Mouse (Mus musculus) neural tube, embryonic 14.5 days (tissue): ENCODE data around the gene Gad2. TPM values are rescaled to one million over a fixed set of nuclear protein-coding genes. Genes with fewer than 3 reads are reported as not detected.
"Not testable (repeated sequence)": the region's sequence is repeated elsewhere in the genome, so short reads cannot be mapped to it uniquely, and the experiment has no call there.

Experiments
- ATAC-seq: fragments of 200-750 bp; cut with Nextera tagmentation; 2 replicates; pipeline ENCODE4 v1.8.0; 2017; ENCODE audit warnings: low read depth, mild to moderate bottlenecking, moderate TSS enrichment, moderate library complexity
- H3K27ac ChIP-seq: fragments of 300-500 bp; sonication (generic); 2 replicates; pipeline ENCODE4 v1.5.1; 2014; ENCODE audit warnings: low read depth, mild to moderate bottlenecking, control low read depth, low read length, moderate library complexity, mixed read lengths
- H3K27me3 ChIP-seq: fragments of 300-500 bp; sonication (generic); 2 replicates; pipeline ENCODE4 v1.6.1; 2014; ENCODE audit warnings: low read length; ENCODE audit not compliant: control insufficient read depth, insufficient read depth
- H3K36me3 ChIP-seq: fragments of 300-500 bp; sonication (generic); 2 replicates; pipeline ENCODE4 v1.6.1; 2014; ENCODE audit warnings: low read length, mixed read lengths; ENCODE audit not compliant: control insufficient read depth, insufficient read depth
- H3K4me1 ChIP-seq: fragments of 300-500 bp; sonication (generic); 2 replicates; pipeline ENCODE4 v1.6.1; 2014; ENCODE audit warnings: low read length; ENCODE audit not compliant: control insufficient read depth, insufficient read depth
- H3K4me2 ChIP-seq: fragments of 300-500 bp; sonication (generic); 2 replicates; pipeline ENCODE4 v1.6.1; 2014; ENCODE audit warnings: mild to moderate bottlenecking, low read depth, low read length, control low read depth
- H3K4me3 ChIP-seq: fragments of 300-500 bp; sonication (generic); 2 replicates; pipeline ENCODE4 v1.5.1; 2014; ENCODE audit warnings: low read depth, low read length, control low read depth, mixed read lengths
- H3K9ac ChIP-seq: fragments of 300-500 bp; sonication (generic); replicated peaks from 2 replicates; pipeline ENCODE4 v1.6.1; 2014; ENCODE audit warnings: low read depth, mild to moderate bottlenecking, control low read depth, low read length, mixed read lengths
- H3K9me3 ChIP-seq: fragments of 300-500 bp; sonication (generic); 2 replicates; pipeline ENCODE4 v1.6.1; 2016; ENCODE audit warnings: low read length; ENCODE audit not compliant: control insufficient read depth
- WGBS: fragments of 180-500 bp; shearing (Covaris S2); extraction: QIAGEN DNeasy Blood & Tissue Kit; methylation state at CpG from one replicate; pipeline ENCODE4 v1.1.7; 2014; 5-methylcytosine and 5-hydroxymethylcytosine counted together
- polyA plus RNA-seq: library from polyadenylated mRNA; unstranded; fragments of >200 nt; fragmentation: Nextera tagmentation; extraction: Ambion mirVana; gene quantifications from 2 replicates; pipeline ENCODE4 v1.2.1, GENCODE M21; 2014

Gad2 gene
- 31.0 and 38.5 TPM in 2 replicates for polyA plus RNA-seq

DNA sequence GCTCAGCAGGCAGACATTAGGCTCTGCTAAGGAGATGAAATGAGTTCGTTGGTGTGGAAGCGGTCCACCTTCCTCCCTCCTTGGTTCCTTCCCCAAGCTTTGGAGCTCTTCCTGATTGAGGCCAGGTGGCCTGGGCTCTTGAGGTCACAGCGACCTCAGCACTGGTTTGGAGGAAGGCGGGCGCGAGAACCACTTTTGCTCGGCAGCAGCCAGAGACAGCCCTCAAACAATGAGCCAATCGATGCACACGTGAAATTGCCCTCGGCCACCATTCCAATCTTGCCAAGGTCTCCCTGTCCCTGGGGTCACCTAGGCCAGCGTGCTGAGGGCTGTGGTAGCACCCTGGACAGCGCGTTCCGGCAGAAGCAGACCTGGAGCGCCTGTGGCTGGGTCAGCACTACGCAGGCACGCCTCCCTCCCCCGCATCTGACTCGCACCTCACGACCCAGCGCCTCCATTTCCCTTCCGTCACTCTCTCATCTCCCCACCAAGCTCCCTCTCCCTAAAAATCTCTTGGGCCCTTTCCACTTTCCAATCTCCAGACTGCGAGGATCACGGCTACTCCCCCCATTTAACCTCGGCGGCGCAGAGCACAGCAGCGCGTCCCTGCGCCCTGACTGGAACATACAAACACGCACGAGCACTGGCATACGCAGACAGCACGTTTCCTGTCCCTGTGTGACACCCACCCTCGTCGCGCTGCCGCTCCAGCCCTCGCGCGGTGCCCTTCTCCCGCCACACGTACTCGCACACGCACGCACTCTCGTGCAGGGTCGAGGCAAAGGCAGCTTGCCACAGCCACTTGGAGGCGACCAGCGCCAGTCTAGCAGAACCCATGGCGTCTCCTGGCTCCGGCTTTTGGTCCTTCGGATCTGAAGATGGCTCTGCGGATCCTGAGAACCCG, at the start of gene Gad2:
TSS of gene Gad2 (plus strand) at position 378 of the 904 bp plus-strand sequence.
- H3K4me2 ChIP-seq, result peak within 1 kb of the TSS; percentile 67
- peak; percentile 77 for ATAC-seq
- H3K4me1 ChIP-seq, result peaks cover 17% of the 10 kb centered on the region; the same call in 1 of the 2 replicates
- H3K9me3 ChIP-seq, result no peaks in the 10 kb centered on the region
- WGBS, result under 1% methylated on average over 54 of the region's 55 CpGs
- peak within 1 kb of the TSS; percentile 96 for H3K27ac ChIP-seq
- no peaks in the 10 kb centered on the region for H3K36me3 ChIP-seq
- peak within 1 kb of the TSS; percentile 81 for H3K9ac ChIP-seq
- H3K27me3 ChIP-seq, result peaks cover 24% of the 10 kb centered on the region
- peak within 1 kb of the TSS; percentile 46 for H3K4me3 ChIP-seq

- WGBS, result 91% methylated on average over 14 of the region's 14 CpGs
- H3K9me3 ChIP-seq, H3K4me2 ChIP-seq, H3K9ac ChIP-seq, H3K36me3 ChIP-seq, H3K4me1 ChIP-seq, H3K4me3 ChIP-seq, H3K27me3 ChIP-seq, H3K27ac ChIP-seq: not testable (repeated sequence)
- peak; percentile 86 for ATAC-seq
Measured at GRCm38 (mm10) chr2:22587469-22588169, 34.4 kb upstream of the Gad2 start.

DNA sequence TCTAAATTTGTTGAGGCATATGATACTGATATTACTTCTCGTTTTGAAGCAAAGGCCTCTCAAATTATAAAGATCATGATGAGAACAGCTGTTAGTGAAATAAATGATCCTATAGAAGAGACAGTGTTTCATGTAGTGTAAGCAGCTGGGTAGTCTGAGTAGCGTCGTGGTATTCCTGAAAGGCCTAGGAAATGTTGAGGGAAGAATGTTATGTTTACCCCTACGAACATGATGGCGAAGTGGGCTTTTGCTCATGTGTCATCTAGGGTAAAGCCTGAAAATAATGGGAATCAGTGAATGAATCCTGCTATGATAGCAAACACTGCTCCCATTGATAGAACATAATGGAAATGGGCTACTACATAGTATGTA, 33.8 kb upstream of the Gad2 start:
- WGBS, result 89% methylated on average over 5 of the region's 5 CpGs
- peak; percentile 48 for ATAC-seq
- not testable (repeated sequence) for H3K36me3 ChIP-seq, H3K27ac ChIP-seq, H3K4me3 ChIP-seq, H3K27me3 ChIP-seq, H3K4me2 ChIP-seq, H3K4me1 ChIP-seq, H3K9me3 ChIP-seq, H3K9ac ChIP-seq

DNA sequence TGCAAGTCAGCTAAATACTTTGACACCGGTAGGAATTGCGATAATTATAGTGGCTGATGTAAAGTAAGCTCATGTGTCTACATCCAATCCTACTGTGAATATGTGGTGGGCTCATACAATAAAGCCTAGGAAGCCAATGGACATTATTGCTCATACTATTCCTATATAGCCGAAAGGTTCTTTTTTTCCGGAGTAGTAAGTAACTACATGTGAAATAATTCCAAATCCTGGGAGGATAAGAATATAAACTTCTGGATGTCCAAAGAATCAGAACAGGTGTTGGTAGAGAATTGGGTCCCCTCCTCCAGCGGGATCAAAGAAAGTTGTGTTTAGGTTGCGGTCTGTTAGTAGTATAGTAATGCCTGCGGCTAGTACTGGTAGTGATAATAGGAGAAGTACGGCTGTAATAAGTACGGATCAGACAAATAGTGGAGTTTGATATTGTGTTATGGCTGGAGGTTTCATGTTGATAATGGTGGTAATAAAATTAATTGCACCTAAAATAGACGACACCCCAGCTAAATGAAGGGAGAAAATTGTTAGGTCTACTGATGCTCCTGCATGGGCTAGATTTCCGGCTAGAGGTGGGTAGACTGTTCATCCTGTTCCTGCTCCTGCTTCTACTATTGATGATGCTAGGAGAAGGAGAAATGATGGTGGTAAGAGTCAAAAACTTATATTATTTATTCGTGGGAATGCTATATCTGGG, 33.2 kb upstream of the Gad2 start:
- not testable (repeated sequence) for H3K4me1 ChIP-seq, H3K4me2 ChIP-seq, H3K9ac ChIP-seq, H3K27ac ChIP-seq, H3K9me3 ChIP-seq, H3K4me3 ChIP-seq, H3K36me3 ChIP-seq, H3K27me3 ChIP-seq
- ATAC-seq, result peak; percentile 95
- WGBS, result 69% methylated on average over 12 of the region's 12 CpGs

GRCm38 (mm10) chr2:22589382-22590205, 32.4 kb upstream of the Gad2 start:
- ATAC-seq, result peak; percentile 92
- 93% methylated on average over 16 of the region's 17 CpGs for WGBS
- H3K27me3 ChIP-seq, H3K4me2 ChIP-seq, H3K4me3 ChIP-seq, H3K9ac ChIP-seq, H3K4me1 ChIP-seq, H3K36me3 ChIP-seq, H3K9me3 ChIP-seq, H3K27ac ChIP-seq: not testable (repeated sequence)

DNA sequence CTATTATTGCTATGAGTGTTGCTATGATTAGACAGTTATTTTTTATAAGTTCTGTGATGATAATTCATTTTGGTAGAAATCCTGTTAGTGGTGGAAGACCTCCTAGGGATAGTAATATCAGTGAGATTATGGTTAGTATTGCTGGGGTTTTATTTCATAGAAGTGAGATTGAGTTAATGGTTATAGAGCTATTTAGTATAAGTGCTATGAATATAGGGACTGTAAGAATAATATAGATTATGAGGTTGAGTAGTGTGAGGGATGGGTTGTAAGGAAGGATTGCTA, 31.9 kb upstream of the Gad2 start:
- Histone ChIP-seq H3K4me2 (no peak overlapping the region), H3K27me3 (no peaks in the 10 kb centered on the region), H3K4me1 (no peaks in the 10 kb centered on the region), H3K9ac (no peak overlapping the region), H3K27ac (no peak overlapping the region), H3K9me3 (no peaks in the 10 kb centered on the region), H3K36me3 (no peaks in the 10 kb centered on the region), H3K4me3 (no peak overlapping the region)
- no peak for ATAC-seq

DNA sequence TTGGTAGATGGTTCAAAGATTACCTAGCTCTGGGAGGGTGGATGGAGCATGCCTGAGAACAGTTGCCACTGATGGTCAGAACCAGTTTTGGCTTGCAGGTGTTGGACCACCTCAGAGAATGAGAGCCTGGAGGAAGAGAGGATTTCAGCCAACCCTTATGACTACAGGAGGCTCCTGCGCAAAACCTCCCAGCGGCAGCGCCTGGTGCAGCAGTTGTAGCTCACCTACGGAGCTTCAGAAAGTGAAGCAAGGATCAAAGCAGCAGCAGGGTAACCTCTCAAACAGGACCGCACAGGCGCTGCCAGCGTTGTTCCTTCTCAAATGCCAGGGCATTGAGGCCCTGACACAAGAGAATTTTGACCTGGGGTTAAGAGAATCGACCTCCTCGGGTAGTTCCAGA, 4.1 kb upstream of the Gad2 start:
- H3K4me1 ChIP-seq, result peaks cover 17% of the 10 kb centered on the region; the same call in 1 of the 2 replicates
- no peaks in the 10 kb centered on the region for H3K9me3 ChIP-seq
- no peak overlapping the region for H3K4me2 ChIP-seq
- H3K27me3 ChIP-seq, result peaks cover 12% of the 10 kb centered on the region
- H3K4me3 ChIP-seq, result no peak overlapping the region
- 5% methylated on average over 9 of the region's 9 CpGs for WGBS
- H3K36me3 ChIP-seq, result no peaks in the 10 kb centered on the region
- H3K27ac ChIP-seq, result no peak overlapping the region
- H3K9ac ChIP-seq, result no peak overlapping the region
- no peak for ATAC-seq

GRCm38 (mm10) chr2:22619416-22619815, 2.6 kb upstream of the Gad2 start:
- H3K27me3 ChIP-seq, result peaks cover 18% of the 10 kb centered on the region
- peak overlapping the region; percentile 34; the same call in 1 of the 2 replicates for H3K4me2 ChIP-seq
- ATAC-seq, result no peak
- no peaks in the 10 kb centered on the region for H3K36me3 ChIP-seq
- WGBS, result 2% methylated on average over 12 of the region's 12 CpGs
- H3K4me3 ChIP-seq, result peak overlapping the region; percentile 12; the same call in 1 of the 2 replicates
- peak overlapping the region; percentile 96 for H3K27ac ChIP-seq
- no peaks in the 10 kb centered on the region for H3K9me3 ChIP-seq
- peaks cover 17% of the 10 kb centered on the region; the same call in 1 of the 2 replicates for H3K4me1 ChIP-seq
- peak overlapping the region; percentile 39; the same call in 1 of the 2 replicates for H3K9ac ChIP-seq
